Mouse (Mus musculus) limb, embryonic 14.5 days (tissue): ENCODE data around the gene Abhd17c. TPM values are rescaled to one million over a fixed set of nuclear protein-coding genes. Genes with fewer than 3 reads are reported as not detected.

ENCODE experiments used
- ATAC-seq: fragments of 200-750 bp; cut with Nextera tagmentation; 2 replicates; pipeline ENCODE4 v1.8.0; 2017; ENCODE audit warnings: low read depth, moderate number of reproducible peaks, moderate TSS enrichment; ENCODE audit not compliant: low FRiP score
- DNase-seq: peaks from one replicate; pipeline ENCODE4 v3.0.0-alpha.2; 2015; ENCODE audit warnings: low spot score
- H3K27ac ChIP-seq: fragments of 300-500 bp; sonication (generic); replicated peaks from 2 replicates; pipeline ENCODE4 v1.5.1; 2014; ENCODE audit warnings: low read depth, mild to moderate bottlenecking, low read length, moderate library complexity, mixed read lengths
- H3K27me3 ChIP-seq: fragments of 300-500 bp; sonication (generic); 2 replicates; pipeline ENCODE4 v1.6.1; 2014; ENCODE audit warnings: low read length, mixed read lengths; ENCODE audit not compliant: control insufficient read depth, insufficient read depth
- H3K36me3 ChIP-seq: fragments of 300-500 bp; sonication (generic); 2 replicates; pipeline ENCODE4 v1.6.1; 2014; ENCODE audit warnings: mild to moderate bottlenecking, low read length, moderate library complexity, mixed read lengths; ENCODE audit not compliant: control insufficient read depth, insufficient read depth
- H3K4me1 ChIP-seq: fragments of 300-500 bp; sonication (generic); 2 replicates; pipeline ENCODE4 v1.6.1; 2014; ENCODE audit warnings: antibody characterized with exemption, low read length, mixed read lengths; ENCODE audit not compliant: control insufficient read depth, insufficient read depth
- H3K4me2 ChIP-seq: fragments of 300-500 bp; sonication (generic); replicated peaks from 2 replicates; pipeline ENCODE4 v1.6.1; 2014; ENCODE audit warnings: low read depth, mild to moderate bottlenecking, low read length, moderate library complexity; ENCODE audit not compliant: severe bottlenecking
- H3K4me3 ChIP-seq: fragments of 300-500 bp; sonication (generic); replicated peaks from 2 replicates; pipeline ENCODE4 v1.5.1; 2014; ENCODE audit warnings: low read length
- H3K9ac ChIP-seq: fragments of 300-500 bp; sonication (generic); 2 replicates; pipeline ENCODE4 v1.6.1; 2014; ENCODE audit warnings: mild to moderate bottlenecking, low read depth, low read length, moderate library complexity; ENCODE audit not compliant: severe bottlenecking
- H3K9me3 ChIP-seq: fragments of 300-500 bp; sonication (generic); 2 replicates; pipeline ENCODE4 v1.6.1; 2016; ENCODE audit warnings: low read length; ENCODE audit not compliant: control insufficient read depth
- POLR2A ChIP-seq: fragments of 200-500 bp; IDR thresholded peaks from 2 replicates; pipeline ENCODE4 v1.8.0; 2012; ENCODE audit warnings: inconsistent platforms, mild to moderate bottlenecking, moderate library complexity, borderline replicate concordance; ENCODE audit not compliant: insufficient read depth, insufficient read length; ENCODE audit errors: extremely low read depth
- WGBS: fragments of 180-500 bp; shearing (Covaris S2); extraction: QIAGEN DNeasy Blood & Tissue Kit; methylation state at CpG from one replicate; pipeline ENCODE4 v1.1.7; 2014; 5-methylcytosine and 5-hydroxymethylcytosine counted together
- polyA plus RNA-seq, 2 experiments: library from polyadenylated mRNA; depleted of rRNA in 1 of 2; stranded (reverse) in 1 of 2; unstranded in 1 of 2; fragments of >200 nt; fragmentation: Nextera tagmentation in 1 of 2; extraction: Ambion mirVana in 1 of 2; gene quantifications; 2 replicates each; pipeline versions ENCODE4 v1.2.1 to v1.2.3; 2012 to 2014

Gene Abhd17c
- polyA plus RNA-seq, 2 experiments: 41.5 to 45.6 TPM

GRCm38 (mm10) chr7:84139566-84139965, 12.1 kb downstream of the Abhd17c start:
- H3K36me3 ChIP-seq: no peaks in the 10 kb centered on the region
- H3K27me3 ChIP-seq: no peaks in the 10 kb centered on the region
- H3K9ac ChIP-seq: no peak overlapping the region
- H3K4me1 ChIP-seq: peaks cover 15% of the 10 kb centered on the region
- H3K4me3 ChIP-seq: no peak overlapping the region
- WGBS: 51% methylated on average over 4 of the region's 4 CpGs
- H3K27ac ChIP-seq: no peak overlapping the region
- no peak for DNase-seq
- no peak for ATAC-seq
- H3K4me2 ChIP-seq: no peak overlapping the region
- H3K9me3 ChIP-seq: no peaks in the 10 kb centered on the region
- TF ChIP-seq POLR2A: no peak

DNA sequence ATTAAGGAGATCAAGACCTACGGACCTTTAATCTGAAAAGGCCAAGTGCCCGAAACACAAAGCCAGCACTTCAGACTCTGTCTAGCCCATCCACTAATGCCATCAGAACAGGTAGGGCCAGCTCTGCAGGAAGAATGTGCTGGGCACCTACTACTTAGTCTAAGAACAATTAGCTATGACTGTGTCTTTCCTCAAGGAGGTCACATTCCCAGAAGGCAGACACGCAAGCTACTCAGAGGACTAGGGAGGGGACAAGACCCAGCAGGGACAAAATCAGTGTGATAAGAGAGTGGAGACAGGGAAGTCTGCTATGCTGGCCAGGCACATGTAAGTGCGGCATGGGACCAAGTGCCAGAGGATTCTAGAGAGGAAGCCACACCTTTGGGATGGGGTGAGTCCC, 13.0 kb downstream of the Abhd17c start:
- ATAC-seq: no peak
- WGBS: 87% methylated on average over 4 of the region's 4 CpGs
- no peak overlapping the region for H3K4me2 ChIP-seq
- no peak for DNase-seq
- H3K27me3 ChIP-seq: no peaks in the 10 kb centered on the region
- H3K27ac ChIP-seq: no peak overlapping the region
- H3K4me3 ChIP-seq: no peak overlapping the region
- no peak overlapping the region for H3K9ac ChIP-seq
- no peaks in the 10 kb centered on the region for H3K9me3 ChIP-seq
- peaks cover 10% of the 10 kb centered on the region for H3K4me1 ChIP-seq
- no peaks in the 10 kb centered on the region for H3K36me3 ChIP-seq
- TF ChIP-seq POLR2A: no peak

GRCm38 (mm10) chr7:84137779-84138178, 13.9 kb downstream of the Abhd17c start:
- Histone ChIP-seq H3K9me3 (no peaks in the 10 kb centered on the region), H3K9ac (no peak overlapping the region), H3K4me1 (peaks cover 6% of the 10 kb centered on the region; the same call in 1 of the 2 replicates), H3K4me3 (no peak overlapping the region), H3K4me2 (no peak overlapping the region), H3K27ac (no peak overlapping the region), H3K27me3 (no peaks in the 10 kb centered on the region), H3K36me3 (no peaks in the 10 kb centered on the region)
- ATAC-seq (no peak), DNase-seq (no peak)
- WGBS: 80% methylated on average over 3 of the region's 3 CpGs
- TF ChIP-seq POLR2A: no peak

DNA sequence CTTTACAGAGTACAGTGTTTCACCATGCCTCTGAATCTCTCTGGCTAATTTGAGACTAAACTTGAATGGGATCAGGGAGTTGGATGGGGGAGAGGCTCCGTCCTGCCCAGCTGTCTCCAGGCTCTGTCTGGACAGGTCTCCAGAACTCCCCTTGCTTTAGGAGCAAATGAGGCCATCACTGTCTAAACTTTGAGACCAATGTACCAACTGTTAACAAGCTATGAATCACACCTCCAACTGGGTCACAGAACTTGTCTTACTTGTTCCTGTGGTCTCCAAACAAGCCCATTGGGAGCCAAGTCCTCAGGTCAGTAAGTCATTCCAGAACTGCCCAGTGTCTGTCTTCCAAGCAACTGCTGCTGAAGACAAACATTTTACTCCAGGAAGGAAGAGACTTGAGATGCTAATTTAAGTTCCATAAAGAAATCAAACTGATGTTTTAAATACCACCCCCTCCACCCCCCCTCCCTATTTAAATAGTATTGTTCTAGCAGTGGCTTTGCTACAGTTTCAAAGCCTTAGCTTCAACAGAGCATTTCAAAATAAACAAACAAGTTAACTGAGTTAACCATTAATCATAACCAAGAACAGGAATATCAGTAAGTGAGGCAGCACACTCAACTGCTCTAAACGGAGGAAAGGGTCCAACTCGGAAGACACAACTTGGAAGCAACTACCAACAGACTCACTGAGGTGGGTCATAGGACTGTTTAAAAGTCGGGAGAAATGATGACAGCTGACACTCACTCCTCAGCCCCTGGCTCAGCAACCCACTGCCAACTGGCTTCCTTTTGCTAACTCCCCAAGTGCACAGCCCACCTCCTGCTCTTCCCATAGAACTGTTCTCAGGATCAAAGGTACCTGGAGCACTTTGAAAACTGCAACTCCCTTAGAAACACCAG, 15.6 kb downstream of the Abhd17c start:
- no peak for TF ChIP-seq POLR2A
- no peaks in the 10 kb centered on the region for H3K9me3 ChIP-seq
- no peaks in the 10 kb centered on the region for H3K27me3 ChIP-seq
- no peak overlapping the region for H3K4me2 ChIP-seq
- H3K36me3 ChIP-seq: no peaks in the 10 kb centered on the region
- DNase-seq (no peak), ATAC-seq (no peak)
- WGBS: 69% methylated on average over 4 of the region's 4 CpGs
- no peaks in the 10 kb centered on the region; the same call in 1 of the 2 replicates for H3K4me1 ChIP-seq
- H3K9ac ChIP-seq: no peak overlapping the region
- no peak overlapping the region for H3K4me3 ChIP-seq
- no peak overlapping the region for H3K27ac ChIP-seq

- no peaks in the 10 kb centered on the region for H3K36me3 ChIP-seq
- H3K9ac ChIP-seq: no peak overlapping the region
- no peaks in the 10 kb centered on the region for H3K27me3 ChIP-seq
- ATAC-seq (no peak), DNase-seq (no peak)
- no peak overlapping the region for H3K27ac ChIP-seq
- H3K4me2 ChIP-seq: no peak overlapping the region
- TF ChIP-seq POLR2A: no peak
- no peak overlapping the region for H3K4me3 ChIP-seq
- WGBS: 76% methylated on average over 1 of the region's 1 CpGs
- peaks cover 16% of the 10 kb centered on the region for H3K4me1 ChIP-seq
- no peaks in the 10 kb centered on the region for H3K9me3 ChIP-seq
Observed at GRCm38 (mm10) chr7:84132704-84133103, 19.0 kb downstream of the Abhd17c start.
